Mouse (Mus musculus) heart, adult 8-10 months (tissue): ENCODE measurements around the gene Trap1a. TPM values are rescaled to one million over a fixed set of nuclear protein-coding genes. Genes with fewer than 3 reads are reported as not detected.
A peak's percentile ranks its signal among the peaks of the same experiment; 100 is the strongest.
"Not testable (repeated sequence)": the region's sequence is repeated elsewhere in the genome, so short reads cannot be mapped to it uniquely, and the experiment has no call there.

Source experiments
- DNase-seq: peaks from one replicate; pipeline ENCODE4 v3.0.0; 2022; ENCODE audit warnings: low spot score
- total RNA-seq, 4 experiments: library from RNA; stranded (reverse); gene quantifications; 2 replicates each; pipeline ENCODE4 v1.2.4; 2022

Gene Trap1a
- total RNA-seq, result not detected

DNA sequence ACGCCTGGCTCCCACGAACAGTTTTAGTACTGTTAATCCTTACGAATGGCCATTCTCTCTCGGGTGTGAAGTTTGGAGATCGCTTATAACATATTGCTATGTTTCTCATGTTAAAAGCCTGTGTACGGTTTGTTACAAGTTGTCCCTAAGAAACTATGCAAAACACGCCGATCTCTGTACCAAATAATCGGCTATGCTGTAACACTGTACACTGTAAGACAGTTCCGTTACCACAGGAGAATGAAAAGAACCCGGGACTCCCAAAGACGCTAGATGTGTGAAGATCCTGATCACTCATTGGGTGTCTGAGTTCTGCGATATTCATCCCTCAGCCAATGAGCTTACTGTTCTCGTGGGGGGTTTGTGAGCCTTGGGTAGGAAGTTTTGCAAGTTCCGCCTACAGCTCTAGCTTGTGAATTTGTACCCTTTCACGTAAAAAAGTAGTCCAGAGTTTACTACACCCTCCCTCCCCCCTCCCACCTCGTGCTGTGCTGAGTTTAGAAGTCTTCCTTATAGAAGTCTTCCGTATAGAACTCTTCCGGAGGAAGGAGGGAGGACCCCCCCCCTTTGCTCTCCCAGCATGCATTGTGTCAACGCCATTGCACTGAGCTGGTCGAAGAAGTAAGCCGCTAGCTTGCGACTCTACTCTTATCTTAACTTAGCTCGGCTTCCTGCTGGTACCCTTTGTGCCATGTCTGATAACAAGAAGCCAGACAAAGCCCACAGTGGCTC is at the start of gene Trap1a:
Trap1a (plus strand) TSS at position 421 of the 732 bp plus-strand sequence.
- no peak for DNase-seq

DNA sequence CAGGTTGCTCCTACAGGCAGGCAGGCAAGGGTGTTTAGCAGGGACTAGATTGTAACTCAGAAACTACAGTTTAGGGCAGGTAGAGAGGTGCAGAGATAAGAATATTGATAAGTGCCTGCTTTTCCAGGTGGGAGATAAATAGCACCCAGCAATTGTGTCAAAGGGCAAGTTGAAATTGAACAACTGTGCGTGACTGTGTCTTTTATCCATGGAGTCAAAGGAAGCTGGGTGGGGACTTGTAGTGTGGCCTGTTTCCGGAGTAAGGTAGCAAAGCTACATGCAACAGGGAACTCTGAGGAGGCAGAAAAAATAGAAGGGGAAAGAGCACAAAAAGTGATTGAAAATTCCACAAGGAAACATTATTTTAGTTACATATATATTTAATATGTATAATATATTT is 40.4 kb upstream of the Trap1a start:
- DNase-seq, result no peak

DNA sequence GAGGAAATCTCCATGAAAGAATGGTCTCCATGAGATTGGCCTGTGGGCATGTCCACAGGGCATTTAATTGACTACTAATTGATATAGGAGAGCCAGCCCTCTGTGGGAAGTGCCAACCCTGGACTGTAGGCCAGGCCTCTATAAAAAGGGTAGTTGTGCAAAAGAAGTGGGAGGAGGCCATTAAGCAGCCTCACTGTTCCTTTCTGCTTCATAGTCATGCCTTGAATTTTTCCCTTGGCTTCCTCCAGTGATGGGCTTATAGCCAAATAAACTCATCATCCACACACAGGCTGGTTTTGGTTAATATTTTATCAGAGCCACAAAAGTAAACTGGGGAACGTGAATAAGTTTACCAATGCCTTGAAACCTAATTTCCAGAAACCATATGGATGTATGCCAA is 38.2 kb upstream of the Trap1a start:
- DNase-seq, result no peak

DNA sequence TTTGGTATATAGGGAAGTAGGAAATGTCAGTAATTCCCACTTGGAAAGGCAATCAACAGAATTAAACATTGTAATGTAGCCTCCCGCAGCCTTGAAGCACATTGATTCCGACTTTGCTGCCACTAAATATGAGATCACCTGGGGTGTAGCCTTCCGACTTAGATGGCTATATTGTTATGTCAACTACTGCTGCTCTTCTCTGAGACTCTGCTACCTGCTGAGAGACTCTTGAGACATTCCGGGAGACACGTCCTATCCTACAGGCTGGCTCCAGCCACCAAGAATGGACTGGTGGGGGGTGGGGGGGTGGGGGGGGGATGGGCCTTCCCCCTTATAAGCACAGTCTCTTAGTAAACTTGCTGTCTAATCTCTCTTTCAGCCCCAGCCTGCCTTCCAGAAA is 16.1 kb upstream of the Trap1a start:
- not testable (repeated sequence) for DNase-seq

DNA sequence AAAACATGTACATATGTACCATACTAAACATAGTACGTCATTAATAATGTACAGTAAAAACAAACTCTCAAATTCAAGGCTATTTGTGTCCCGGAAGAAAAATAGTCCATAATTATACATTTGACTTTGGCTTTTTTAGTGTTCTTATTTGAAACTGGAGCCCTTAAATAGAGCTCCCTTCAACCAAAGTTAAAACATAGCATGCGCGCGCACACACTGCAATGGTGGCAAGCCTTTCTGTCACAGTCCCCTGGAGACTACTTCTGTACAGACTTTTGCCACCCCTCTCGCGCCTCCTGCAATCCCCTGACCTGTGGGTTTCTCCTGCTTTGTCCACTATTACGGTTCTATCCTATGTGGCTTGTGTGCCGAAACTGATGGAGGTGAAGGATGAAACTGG is 900 bp upstream of the Trap1a start:
- DNase-seq, result no peak

DNA sequence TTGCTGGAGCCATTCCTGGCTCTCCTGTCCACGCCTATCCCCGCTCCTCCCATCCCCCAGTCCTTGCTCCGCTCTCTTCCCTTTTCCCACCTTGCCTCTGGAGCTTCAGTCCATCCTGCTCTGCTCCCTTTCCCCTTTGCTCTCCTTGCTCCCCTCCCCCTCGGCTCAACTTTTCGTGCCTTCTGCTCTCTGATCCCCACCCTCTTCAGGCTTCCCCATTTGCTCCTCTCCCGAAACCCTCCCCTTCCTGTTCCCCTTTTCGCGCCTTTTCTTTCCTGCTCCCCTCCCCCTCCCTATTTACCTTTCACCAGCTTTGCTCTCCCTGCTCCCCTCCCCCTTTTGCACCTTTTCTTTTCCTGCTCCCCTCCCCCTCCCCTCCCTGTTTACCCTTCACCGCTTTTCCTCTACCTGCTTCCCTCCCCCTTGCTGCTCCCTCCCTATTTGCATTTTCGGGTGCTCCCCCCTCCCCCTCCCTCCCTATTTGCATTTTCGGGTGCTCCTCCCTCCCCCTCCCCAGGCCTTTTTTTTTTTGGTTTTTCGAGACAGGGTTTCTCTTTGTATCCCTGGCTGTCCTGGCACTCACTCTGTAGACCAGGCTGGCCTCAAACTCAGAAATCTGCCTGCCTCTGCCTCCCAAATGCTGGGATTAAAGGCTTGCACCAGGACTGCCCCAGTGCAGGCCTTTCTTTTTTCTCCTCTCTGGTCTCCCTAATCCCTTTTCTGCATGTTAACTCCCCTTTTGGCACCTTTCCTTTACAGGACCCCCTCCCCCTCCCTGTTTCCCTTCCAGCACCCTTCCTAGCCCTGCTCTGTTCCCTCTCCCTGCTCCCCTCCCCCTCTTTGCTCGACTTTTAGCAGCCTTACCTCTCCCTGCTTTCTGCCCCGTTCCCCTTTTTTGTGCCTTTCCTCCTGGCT is 1.3 kb downstream of the Trap1a start:
- DNase-seq, result no peak

DNA sequence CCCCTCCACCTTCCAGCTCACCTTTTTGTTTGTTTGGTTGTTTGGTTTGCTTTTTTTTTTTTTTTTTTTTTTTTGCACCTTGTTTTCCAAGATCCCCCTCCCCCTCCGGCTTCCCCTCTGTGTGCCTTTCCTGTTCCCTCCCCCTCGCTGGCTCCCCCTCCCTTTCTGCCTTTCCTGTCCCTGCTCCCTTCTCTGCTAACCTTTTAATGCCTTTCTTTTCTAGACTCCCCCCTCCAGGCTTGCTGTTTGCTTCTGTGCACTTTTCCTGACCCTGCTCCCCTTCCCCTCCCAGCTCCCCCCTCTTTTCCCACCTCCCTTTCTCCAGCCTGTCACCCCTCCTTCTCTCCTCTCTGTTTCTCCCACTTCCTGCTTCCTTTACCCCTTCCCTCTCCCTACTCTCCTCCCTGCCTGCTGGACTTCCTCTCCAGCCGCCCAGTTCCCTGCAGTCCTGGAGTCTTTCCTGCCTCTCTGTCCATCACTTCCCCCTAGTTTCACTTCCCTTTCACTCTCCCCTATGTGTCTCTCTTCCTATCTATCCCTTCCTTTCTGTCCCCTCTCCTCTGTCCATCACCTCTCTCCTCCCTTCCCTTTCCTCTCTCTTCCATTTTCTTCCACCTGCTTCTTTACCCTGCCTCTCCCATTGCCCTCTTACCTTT is 2.1 kb downstream of the Trap1a start:
- no peak for DNase-seq

DNA sequence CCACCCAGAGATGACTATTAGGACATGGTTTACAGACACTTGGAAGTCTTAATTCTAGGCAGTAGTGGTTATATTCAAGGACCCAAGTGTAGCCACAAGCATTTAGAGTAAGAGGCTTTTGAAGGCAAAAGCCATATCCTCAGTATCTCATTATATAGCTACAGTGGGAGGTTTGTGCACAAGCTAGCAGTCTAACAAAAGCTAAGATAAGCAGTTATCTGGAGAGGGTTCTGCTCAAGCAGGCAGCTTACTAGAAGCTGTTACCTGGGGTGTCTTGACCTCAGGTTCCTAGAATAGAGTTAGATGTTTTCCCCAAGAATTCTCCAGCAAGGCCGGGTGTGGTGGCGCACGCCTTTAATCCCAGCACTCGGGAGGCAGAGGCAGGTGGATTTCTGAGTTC is 6.1 kb downstream of the Trap1a start:
- DNase-seq, result no peak

DNA sequence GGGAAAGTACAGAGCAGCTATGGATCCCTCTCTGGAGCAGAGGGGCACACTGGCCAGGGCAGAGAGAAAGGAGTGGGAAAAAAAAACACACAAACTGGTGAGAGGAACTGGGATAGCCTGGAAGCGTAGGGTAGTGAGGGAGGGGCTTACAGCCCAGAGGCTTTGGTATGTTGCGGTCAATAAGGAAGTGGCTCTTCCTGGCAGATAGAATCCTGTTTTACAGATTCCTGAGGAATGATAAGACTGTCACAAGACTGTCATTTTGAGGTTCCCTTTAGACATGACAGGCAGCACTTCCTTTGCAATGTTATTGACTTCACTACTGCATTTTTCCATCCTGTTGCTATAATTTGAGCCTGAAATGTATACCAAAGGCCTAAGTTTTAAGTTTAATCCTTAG is 7.7 kb downstream of the Trap1a start:
- DNase-seq, result no peak

DNA sequence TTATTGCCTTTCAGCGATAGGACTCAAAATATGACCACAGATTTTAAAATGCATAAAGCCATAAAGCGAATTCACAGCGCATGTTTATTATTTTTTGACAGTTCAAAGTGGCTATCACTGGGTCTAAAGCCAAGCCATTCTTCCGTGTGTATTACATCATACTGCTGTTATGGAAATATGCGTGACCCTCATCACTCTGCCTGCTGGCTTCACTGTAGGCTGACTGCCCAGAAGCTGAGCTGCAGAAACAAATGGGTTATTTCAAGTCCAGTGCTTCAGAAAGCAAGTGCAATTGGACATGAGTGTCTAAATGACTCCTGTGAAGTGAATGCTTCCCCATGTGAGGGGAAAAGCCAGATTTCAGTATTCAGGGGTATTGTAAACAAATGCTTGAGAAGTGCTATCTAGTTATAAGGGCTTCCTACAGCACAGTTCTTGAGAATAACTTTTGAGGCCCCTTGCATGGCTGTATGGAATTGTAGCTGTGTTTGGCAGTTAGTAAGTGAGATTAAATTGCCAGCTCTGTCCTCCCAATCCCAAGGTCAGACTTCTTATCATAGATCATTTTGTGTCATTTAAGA is 18.8 kb downstream of the Trap1a start:
- peak; percentile 1 for DNase-seq

DNA sequence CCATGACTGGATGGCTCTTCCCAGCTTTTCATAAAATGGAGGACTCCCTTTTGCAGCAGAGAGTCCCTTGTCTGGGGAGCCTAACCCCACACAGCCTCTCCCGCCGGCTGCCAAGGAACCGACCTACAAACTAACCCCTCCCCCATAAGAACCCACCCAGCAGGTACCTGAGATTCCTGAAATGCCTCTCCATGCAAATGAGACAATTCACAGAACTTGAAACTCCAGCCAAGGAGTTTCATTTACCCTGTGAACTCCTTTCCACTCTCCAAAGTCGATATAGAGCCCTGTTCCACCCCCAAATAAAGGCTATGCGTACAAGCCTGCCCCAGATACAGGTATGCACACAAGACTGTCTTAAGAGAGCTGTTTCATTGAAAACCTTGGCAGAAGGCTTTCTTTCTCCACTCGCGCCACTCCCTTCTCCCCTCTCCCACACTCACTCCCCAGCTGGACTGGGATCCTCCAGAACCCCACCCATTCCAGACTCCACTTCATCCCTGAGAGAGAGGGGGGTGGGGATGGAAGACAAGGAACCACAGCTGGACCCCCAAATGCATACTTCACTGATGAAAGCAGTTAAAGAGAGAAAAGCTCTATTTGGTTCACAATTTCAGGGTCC is 24.3 kb downstream of the Trap1a start:
- no peak for DNase-seq

DNA sequence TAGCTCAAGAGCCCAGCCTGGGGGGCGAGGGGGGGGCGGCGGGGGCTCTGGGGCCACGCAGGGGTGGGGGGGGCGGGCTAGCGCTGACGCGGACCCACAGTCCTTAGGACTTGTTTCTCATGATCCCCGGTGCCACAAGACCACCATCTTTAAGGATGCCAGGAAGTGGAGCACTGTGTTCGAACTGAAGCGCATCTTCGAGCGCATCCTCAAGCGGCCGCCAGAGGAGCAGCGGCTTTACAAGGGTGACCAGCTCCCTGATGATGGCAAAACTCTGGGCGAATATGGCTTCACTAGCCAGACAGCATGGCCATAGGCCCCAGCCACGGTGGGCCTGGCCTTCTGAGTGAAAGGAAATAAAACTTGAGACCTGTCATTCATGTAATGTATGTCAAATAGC is 24.9 kb downstream of the Trap1a start:
- DNase-seq, result no peak

DNA sequence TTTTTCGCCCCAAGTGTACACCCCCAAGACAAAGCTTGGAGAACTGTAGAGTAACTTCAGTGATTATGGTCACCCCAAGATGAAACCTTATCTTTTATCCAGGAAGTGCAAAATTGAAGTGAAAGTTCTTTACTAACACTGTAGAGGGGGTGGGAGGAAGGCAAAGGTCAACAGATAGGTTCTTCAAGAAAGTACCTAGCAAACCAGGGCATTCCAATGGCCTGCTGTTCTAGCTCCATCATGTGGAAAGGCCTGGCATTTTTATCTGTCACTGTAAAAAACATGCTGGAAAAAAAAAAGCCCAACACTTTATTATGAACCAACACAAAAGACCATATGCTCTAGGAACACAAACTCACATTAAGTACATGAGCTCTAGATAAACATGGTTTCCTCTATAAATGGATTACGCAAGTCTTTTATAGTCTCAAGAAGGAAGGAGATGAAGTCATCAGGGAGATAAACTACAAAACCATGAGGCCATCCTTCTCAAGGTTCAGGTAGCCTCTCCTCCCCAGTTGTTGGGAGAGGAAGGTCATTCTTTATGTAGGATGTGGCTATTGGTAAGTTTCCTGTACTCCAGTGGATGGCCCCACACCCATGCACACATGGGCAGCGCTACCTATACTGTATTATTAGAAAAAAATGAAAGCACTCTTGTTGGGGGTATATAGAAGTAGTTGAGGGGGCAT is 33.5 kb downstream of the Trap1a start:
- no peak for DNase-seq

DNA sequence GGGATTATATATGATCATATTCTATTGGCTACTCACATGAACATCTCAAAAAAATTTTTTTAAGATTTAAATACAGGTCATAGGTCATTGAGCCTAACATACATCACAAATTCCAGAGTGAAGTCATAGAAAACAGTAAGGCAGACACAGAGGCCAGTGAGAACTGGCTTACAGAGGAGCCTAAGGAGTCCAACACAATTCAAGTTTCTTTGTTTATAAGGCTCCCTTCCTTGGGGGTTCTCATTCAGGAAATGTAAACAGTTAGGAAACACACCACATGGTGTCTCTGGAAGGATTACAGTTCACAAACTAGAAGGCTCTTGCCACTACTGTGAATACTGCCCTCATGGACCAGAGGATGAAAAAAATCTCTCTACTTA is 34.0 kb downstream of the Trap1a start:
- DNase-seq, result no peak

DNA sequence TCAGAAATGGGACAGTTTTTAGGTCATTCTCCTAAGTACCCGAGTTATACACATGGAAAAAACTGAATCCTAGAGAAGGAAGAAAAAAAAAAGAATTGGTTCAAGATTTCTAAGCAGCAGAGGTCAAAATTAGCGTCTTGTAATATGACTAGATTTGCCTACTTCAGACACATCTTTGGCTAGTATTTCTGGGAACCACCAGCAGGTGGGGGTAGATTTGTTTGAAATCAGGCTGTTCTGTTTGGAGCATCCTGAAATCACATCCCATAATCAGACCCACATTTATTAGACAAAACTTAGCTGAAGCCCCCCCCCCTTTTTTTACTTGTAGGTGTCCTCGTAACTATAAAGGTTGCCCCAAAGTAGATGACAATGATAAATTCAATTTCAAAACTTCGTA is 35.6 kb downstream of the Trap1a start:
- no peak for DNase-seq

DNA sequence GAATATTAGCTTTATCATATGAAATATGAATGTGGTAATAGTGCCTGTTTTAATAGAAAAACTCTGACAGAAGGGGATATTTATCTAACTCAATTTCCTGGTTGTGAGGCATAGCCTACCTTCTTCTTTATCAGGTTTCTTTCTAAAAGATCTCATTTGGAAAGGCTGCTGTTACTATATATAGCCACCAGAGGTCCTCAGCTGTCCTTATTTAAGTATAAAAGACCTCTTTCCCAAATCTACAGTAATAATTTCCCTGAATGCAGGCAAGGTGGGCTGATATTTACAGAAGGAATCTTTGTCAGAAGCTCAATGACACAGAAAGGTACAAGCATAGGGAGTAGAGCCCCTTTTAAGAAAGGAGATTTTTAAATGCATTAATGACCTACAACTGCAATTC is 39.2 kb downstream of the Trap1a start:
- DNase-seq, result no peak

Other genes with a start within 250 kb of the Trap1a start
- not detected for gene Serpina7, start 248.4 kb upstream of the Trap1a start, total RNA-seq
- not detected for gene 4930513O06Rik, start 247.4 kb upstream of the Trap1a start, total RNA-seq
- gene 4933428M09Rik, start 154.5 kb upstream of the Trap1a start, total RNA-seq, result not detected
- gene Mum1l1, start 123.6 kb upstream of the Trap1a start, total RNA-seq, result 1 to 10 TPM; 1.7 to 2.9 (median 2.5) TPM
- gene D330045A20Rik, start 146.7 kb downstream of the Trap1a start, total RNA-seq, result under 1 TPM in 2 of 4 experiments, not detected in 2; 0.06 to 0.08 TPM
- gene Rnf128, start 229.6 kb downstream of the Trap1a start, total RNA-seq, result 10 to 100 TPM; 56.5 to 70.7 (median 64.1) TPM